Mouse (Mus musculus) MEL (cell line): ENCODE data around the gene Ptpn1. TPM values are rescaled to one million over a fixed set of nuclear protein-coding genes. Genes with fewer than 3 reads are reported as not detected.

Experiments
- DNase-seq: peaks from one replicate; pipeline ENCODE4 v3.0.0; 2011; ENCODE audit warnings: low read depth, low spot score
- H3K27ac ChIP-seq: 2 replicates; pipeline ENCODE4 v1.5.1; 2012; ENCODE audit warnings: low read depth, mild to moderate bottlenecking, control low read depth, low read length, moderate library complexity; ENCODE audit not compliant: control insufficient read depth
- H3K27me3 ChIP-seq, 2 experiments: fragments of 150-350 bp in 1 of 2; sonication (generic) in 1 of 2; 2 replicates each; pipeline ENCODE4 v1.6.1; 2012; ENCODE audit warnings: low read length in 2 of 2, mild to moderate bottlenecking in 2 of 2, improper control_type of control experiment in 1 of 2, moderate library complexity in 1 of 2; ENCODE audit not compliant: insufficient read depth in 2 of 2, control insufficient read depth in 1 of 2
- H3K36me3 ChIP-seq, 2 experiments: 2 replicates each; pipeline ENCODE4 v1.6.1; 2012 to 2014; ENCODE audit warnings: low read length in 2 of 2, improper control_type of control experiment in 1 of 2, inconsistent platforms in 1 of 2, mild to moderate bottlenecking in 1 of 2; ENCODE audit not compliant: insufficient read depth in 2 of 2, control insufficient read depth in 1 of 2
- H3K4me1 ChIP-seq, 2 experiments: fragments of 150-350 bp in 1 of 2; sonication (generic) in 1 of 2; 2 replicates each; pipeline ENCODE4 v1.6.1; 2012; ENCODE audit warnings: low read length in 2 of 2, improper control_type of control experiment in 1 of 2, mild to moderate bottlenecking in 1 of 2; ENCODE audit not compliant: insufficient read depth in 2 of 2, control insufficient read depth in 1 of 2
- H3K4me3 ChIP-seq, 2 experiments: fragments of 150-350 bp in 1 of 2; sonication (generic) in 1 of 2; 2 replicates each; pipeline ENCODE4 v1.5.1; 2012; ENCODE audit warnings: low read depth in 2 of 2, low read length in 2 of 2, mild to moderate bottlenecking in 2 of 2, moderate library complexity in 2 of 2, control low read depth in 1 of 2, improper control_type of control experiment in 1 of 2; ENCODE audit not compliant: control insufficient read depth in 1 of 2, insufficient read depth in 1 of 2
- H3K79me2 ChIP-seq: 2 replicates; pipeline ENCODE4 v1.6.1; 2012; ENCODE audit warnings: mild to moderate bottlenecking, low read length, moderate library complexity; ENCODE audit not compliant: control insufficient read depth, poor library complexity, insufficient read depth
- H3K9ac ChIP-seq: 2 replicates; pipeline ENCODE4 v1.6.1; 2012; ENCODE audit warnings: low read depth, mild to moderate bottlenecking, control low read depth, low read length, moderate library complexity; ENCODE audit not compliant: control insufficient read depth, poor library complexity, severe bottlenecking
- H3K9me3 ChIP-seq: fragments of 150-350 bp; sonication (generic); replicated peaks from 2 replicates; pipeline ENCODE4 v1.6.1; 2012; ENCODE audit warnings: mild to moderate bottlenecking, low read length, improper control_type of control experiment, moderate library complexity; ENCODE audit not compliant: insufficient read depth
- BHLHE40 ChIP-seq: IDR thresholded peaks from 2 replicates; pipeline ENCODE4 v1.6.1; 2012; ENCODE audit warnings: low read depth, mild to moderate bottlenecking, inconsistent platforms, low read length, improper control_type of control experiment, borderline replicate concordance
- CHD1 ChIP-seq: IDR thresholded peaks from 2 replicates; pipeline ENCODE4 v1.6.1; 2012; ENCODE audit warnings: low read depth, mild to moderate bottlenecking, inconsistent platforms, low read length, improper control_type of control experiment
- CTCF ChIP-seq, 3 experiments: IDR thresholded peaks in 2 of 3; conservative IDR thresholded peaks in 1 of 3; 2 replicates each; pipeline ENCODE4 v1.5.1; 2011 to 2012; ENCODE audit warnings: low read length in 3 of 3, low read depth in 2 of 3, mild to moderate bottlenecking in 2 of 3, improper control_type of control experiment in 1 of 3, inconsistent platforms in 1 of 3, mixed read lengths in 1 of 3, moderate library complexity in 1 of 3; ENCODE audit not compliant: control insufficient read depth in 1 of 3, insufficient read depth in 1 of 3, poor library complexity in 1 of 3, severe bottlenecking in 1 of 3
- ELF1 ChIP-seq: IDR thresholded peaks from 2 replicates; pipeline ENCODE4 v1.6.1; 2014; ENCODE audit warnings: low read depth, mild to moderate bottlenecking, inconsistent platforms, low read length, improper control_type of control experiment, moderate library complexity
- ETS1 ChIP-seq: IDR thresholded peaks from 2 replicates; pipeline ENCODE4 v1.6.1; 2012; ENCODE audit warnings: low read depth, mild to moderate bottlenecking, inconsistent platforms, low read length, improper control_type of control experiment, moderate library complexity
- GABPA ChIP-seq: IDR thresholded peaks from 2 replicates; pipeline ENCODE4 v1.6.1; 2012; ENCODE audit warnings: low read depth, mild to moderate bottlenecking, inconsistent platforms, low read length, improper control_type of control experiment, moderate library complexity
- JUND ChIP-seq: IDR thresholded peaks from 2 replicates; pipeline ENCODE4 v1.6.1; 2011; ENCODE audit warnings: low read depth, mild to moderate bottlenecking, improper control_type of control experiment, low read length
- KAT2A ChIP-seq: conservative IDR thresholded peaks from 2 replicates; pipeline ENCODE4 v1.6.1; 2012; ENCODE audit warnings: low read depth, low read length, improper control_type of control experiment, inconsistent platforms
- MAFK ChIP-seq: IDR thresholded peaks from 2 replicates; pipeline ENCODE4 v1.6.1; 2011; ENCODE audit warnings: low read depth, mild to moderate bottlenecking, low read length, improper control_type of control experiment, borderline replicate concordance
- MAX ChIP-seq: IDR thresholded peaks from 2 replicates; pipeline ENCODE4 v1.6.1; 2011; ENCODE audit warnings: low read length, improper control_type of control experiment
- MAZ ChIP-seq: IDR thresholded peaks from 2 replicates; pipeline ENCODE4 v1.6.1; 2012; ENCODE audit warnings: low read depth, mild to moderate bottlenecking, inconsistent platforms, low read length, improper control_type of control experiment
- MXI1 ChIP-seq: IDR thresholded peaks from 2 replicates; pipeline ENCODE4 v1.6.1; 2011; ENCODE audit warnings: mild to moderate bottlenecking, low read depth, low read length, improper control_type of control experiment
- NRF1 ChIP-seq: IDR thresholded peaks from 2 replicates; pipeline ENCODE4 v1.6.1; 2014; ENCODE audit warnings: low read depth, mild to moderate bottlenecking, inconsistent platforms, low read length, improper control_type of control experiment, moderate library complexity; ENCODE audit not compliant: poor library complexity, insufficient read depth, severe bottlenecking
- POLR2A ChIP-seq, 2 experiments: IDR thresholded peaks; 2 replicates each; pipeline ENCODE4 v1.6.1; 2011 to 2012; ENCODE audit warnings: low read length in 2 of 2, mild to moderate bottlenecking in 2 of 2, control low read depth in 1 of 2, improper control_type of control experiment in 1 of 2, low read depth in 1 of 2, moderate library complexity in 1 of 2; ENCODE audit not compliant: control insufficient read depth in 1 of 2, insufficient read depth in 1 of 2, poor library complexity in 1 of 2
- POLR2AphosphoS5 ChIP-seq: IDR thresholded peaks from 2 replicates; pipeline ENCODE4 v1.6.1; 2012; ENCODE audit warnings: low read depth, borderline replicate concordance, mild to moderate bottlenecking, inconsistent platforms, low read length, moderate library complexity, mixed read lengths
- RAD21 ChIP-seq: IDR thresholded peaks from 2 replicates; pipeline ENCODE4 v1.6.1; 2011; ENCODE audit warnings: mild to moderate bottlenecking, low read depth, low read length, improper control_type of control experiment
- RCOR1 ChIP-seq: IDR thresholded peaks from 2 replicates; pipeline ENCODE4 v1.6.1; 2012; ENCODE audit warnings: low read depth, mild to moderate bottlenecking, inconsistent platforms, low read length, improper control_type of control experiment
- SIN3A ChIP-seq: IDR thresholded peaks from 2 replicates; pipeline ENCODE4 v1.6.1; 2012; ENCODE audit warnings: low read length, improper control_type of control experiment, inconsistent platforms
- SMC3 ChIP-seq: IDR thresholded peaks from 2 replicates; pipeline ENCODE4 v1.6.1; 2011; ENCODE audit warnings: low read depth, low read length, improper control_type of control experiment
- TAL1 ChIP-seq: IDR thresholded peaks from 2 replicates; pipeline ENCODE4 v1.6.1; 2012; ENCODE audit warnings: mild to moderate bottlenecking, inconsistent platforms, low read length, moderate library complexity, mixed read lengths
- USF2 ChIP-seq, 2 experiments: IDR thresholded peaks; 2 replicates each; pipeline ENCODE4 v1.6.1; 2011 to 2012; ENCODE audit warnings: improper control_type of control experiment in 2 of 2, low read length in 2 of 2, borderline replicate concordance in 1 of 2, inconsistent platforms in 1 of 2, low read depth in 1 of 2, mild to moderate bottlenecking in 1 of 2; ENCODE audit not compliant: insufficient read depth in 1 of 2
- ZC3H11A ChIP-seq: IDR thresholded peaks from 2 replicates; pipeline ENCODE4 v1.6.1; 2012; ENCODE audit warnings: low read depth, mild to moderate bottlenecking, inconsistent platforms, low read length, improper control_type of control experiment
- ZNF384 ChIP-seq: IDR thresholded peaks from 2 replicates; pipeline ENCODE4 v1.6.1; 2012; ENCODE audit warnings: low read depth, mild to moderate bottlenecking, inconsistent platforms, low read length, improper control_type of control experiment
- polyA plus RNA-seq, 2 experiments: library from polyadenylated mRNA; stranded (reverse) in 1 of 2; unstranded in 1 of 2; fragments of >175 nt in 1 of 2; fragments of >200 nt in 1 of 2; gene quantifications; 2 replicates each; pipeline versions ENCODE4 v1.2.1 to v1.2.4; 2012; ENCODE audit warnings: low replicate concordance in 2 of 2, low read depth in 1 of 2; ENCODE audit not compliant: insufficient read length in 2 of 2, insufficient read depth in 1 of 2, missing spikeins in 1 of 2
- total RNA-seq: library from RNA; depleted of rRNA; stranded (reverse); fragments of 300-350 nt; gene quantifications from 2 replicates; pipeline ENCODE4 v1.2.3, GENCODE M21; 2012

Ptpn1 gene
- total and polyA plus RNA-seq, 3 experiments, result 55.3 to 62.9 TPM; not detected in 1

- Histone ChIP-seq H3K27ac (no peak overlapping the region), H3K79me2 (no peaks in the 10 kb centered on the region), H3K36me3 (peaks cover 0 to 3% of the 10 kb centered on the region in 2 experiments; a peak in 2 of 4 replicates), H3K9ac (no peak overlapping the region), H3K27me3 (peaks cover 0 to 4% of the 10 kb centered on the region in 2 experiments; a peak in 1 of 4 replicates), H3K9me3 (no peaks in the 10 kb centered on the region), H3K4me1 (peaks cover 2 to 19% of the 10 kb centered on the region in 2 experiments; a peak in 3 of 4 replicates), H3K4me3 (no peak overlapping the region)
- peak; percentile 93 for TF ChIP-seq RAD21
- TF ChIP-seq MAZ, result peak; percentile 70; the same call in 1 of the 2 replicates
- no peak for TF ChIP-seq KAT2A
- 0 out of 2 replicates have a peak, but pooled peaks have one; percentile 37 for TF ChIP-seq SIN3A
- TF ChIP-seq CTCF (IDR thresholded peaks at IDR 0.05 in 2 of 3, conservative IDR thresholded peaks at IDR 0.05 in 1 of 3; ENCODE audit: control insufficient read depth in 1 of 3, insufficient read depth in 1 of 3, low read depth in 2 of 3, low read length in 3 of 3, poor library complexity in 1 of 3, severe bottlenecking in 1 of 3), result peak; percentile 84 to 94 (median 91)
- TF ChIP-seq ZC3H11A, result peak; percentile 94
- TF ChIP-seq USF2 (IDR thresholded peaks at IDR 0.05; ENCODE audit: borderline replicate concordance in 1 of 2, insufficient read depth in 1 of 2, low read depth in 1 of 2, low read length in 2 of 2), result no peak
- no peak for TF ChIP-seq JUND
- TF ChIP-seq SMC3, result peak; percentile 91
- no peak for TF ChIP-seq MXI1
- TF ChIP-seq MAX, result no peak
- TF ChIP-seq POLR2A (IDR thresholded peaks at IDR 0.05; ENCODE audit: control insufficient read depth in 1 of 2, insufficient read depth in 1 of 2, low read depth in 1 of 2, low read length in 2 of 2, poor library complexity in 1 of 2), result no peak
- DNase-seq, result peak; percentile 60
Observed at GRCm38 (mm10) chr2:167891908-167892307, 39.9 kb upstream of the Ptpn1 start.

DNA sequence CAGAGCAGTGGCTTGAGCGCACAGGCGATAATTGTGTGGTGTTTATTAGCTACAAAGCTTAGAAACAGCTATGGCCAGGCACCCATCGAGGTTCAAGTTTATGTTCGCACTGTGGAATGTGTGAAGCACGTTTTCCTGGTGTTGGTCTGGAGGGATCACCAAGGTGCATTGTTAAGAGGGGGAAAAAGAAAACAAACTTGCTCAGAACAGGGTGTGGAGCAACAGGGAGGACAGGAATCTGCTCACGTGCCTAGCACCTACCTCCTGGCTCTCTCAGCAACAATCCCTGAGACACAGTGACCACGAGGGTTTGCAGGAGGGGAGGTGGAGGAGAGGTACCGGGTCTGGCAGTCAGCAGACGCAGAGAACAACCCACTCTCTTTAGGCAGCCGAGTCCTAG lies 38.2 kb upstream of the Ptpn1 start:
- Histone ChIP-seq H3K36me3 (no peaks in the 10 kb centered on the region), H3K4me1 (peaks cover 0 to 2% of the 10 kb centered on the region in 2 experiments; a peak in 1 of 4 replicates), H3K27ac (no peak overlapping the region), H3K9me3 (no peaks in the 10 kb centered on the region), H3K4me3 (no peak overlapping the region), H3K9ac (no peak overlapping the region), H3K27me3 (peaks cover 0 to 4% of the 10 kb centered on the region in 2 experiments; a peak in 1 of 4 replicates), H3K79me2 (no peaks in the 10 kb centered on the region)
- no peak for DNase-seq
- TF ChIP-seq ZNF384, result no peak
- TF ChIP-seq BHLHE40, result no peak
- no peak for TF ChIP-seq MAFK
- no peak for TF ChIP-seq ELF1
- TF ChIP-seq NRF1, result no peak
- no peak for TF ChIP-seq JUND
- no peak for TF ChIP-seq ETS1
- no peak for TF ChIP-seq TAL1
- TF ChIP-seq MAZ, result no peak
- TF ChIP-seq SMC3, result no peak
- TF ChIP-seq KAT2A, result no peak
- no peak for TF ChIP-seq RCOR1
- TF ChIP-seq CHD1, result no peak
- TF ChIP-seq GABPA, result no peak
- no peak for TF ChIP-seq RAD21
- no peak for TF ChIP-seq MAX
- no peak for TF ChIP-seq POLR2AphosphoS5
